Mouse (Mus musculus) kidney, adult 2 months (tissue): ENCODE results near the gene Ppp4r3a.
"Not testable (repeated sequence)": the region's sequence is repeated elsewhere in the genome, so short reads cannot be mapped to it uniquely, and the experiment has no call there.

Source experiments
- CTCF ChIP-seq: fragments of 200-500 bp; conservative IDR thresholded peaks from 2 replicates; pipeline ENCODE4 v1.5.1; 2011; ENCODE audit warnings: low read depth, mild to moderate bottlenecking, control low read depth, low read length, moderate library complexity, mixed read lengths; ENCODE audit not compliant: insufficient read depth, insufficient read length
- POLR2A ChIP-seq: fragments of 200-500 bp; IDR thresholded peaks from one replicate; pipeline ENCODE4 v1.6.1; 2011; ENCODE audit warnings: low read depth, low read length, control low read depth

DNA sequence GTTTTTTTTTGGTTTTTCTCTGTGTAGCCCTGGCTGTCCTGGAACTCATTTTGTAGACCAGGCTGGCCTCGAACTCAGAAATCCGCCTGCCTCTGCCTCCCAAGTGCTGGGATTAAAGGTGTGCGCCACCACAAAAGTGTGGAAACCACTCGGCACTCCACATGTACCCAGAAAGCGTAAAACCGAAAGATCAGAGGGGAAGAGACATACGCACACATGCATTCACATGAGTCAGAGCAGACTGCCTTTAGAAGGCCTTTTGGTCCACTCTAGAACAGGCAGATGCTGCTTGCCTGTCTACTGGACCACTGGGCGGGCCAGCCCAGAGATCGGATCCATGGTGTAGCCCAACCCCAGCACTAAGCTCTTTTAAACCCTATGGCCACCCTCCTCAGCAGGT is 69.8 kb downstream of the Ppp4r3a start:
- not testable (repeated sequence) for TF ChIP-seq POLR2A, CTCF
